Mouse (Mus musculus) macrophage (primary cell): ENCODE measurements around the gene Tbl1x. TPM values are rescaled to one million over a fixed set of nuclear protein-coding genes. Genes with fewer than 3 reads are reported as not detected.
"Not testable (repeated sequence)": the region's sequence is repeated elsewhere in the genome, so short reads cannot be mapped to it uniquely, and the experiment has no call there.

Source experiments
- H3K27ac ChIP-seq: fragments of 350-480 bp; formaldehyde crosslinking; 2 replicates; pipeline ENCODE4 v1.9.0; 2021
- H3K36me3 ChIP-seq: fragments of 350-480 bp; formaldehyde crosslinking; 2 replicates; pipeline ENCODE4 v1.9.0; 2021; ENCODE audit errors: inconsistent target
- H3K4me3 ChIP-seq: fragments of 350-480 bp; formaldehyde crosslinking; 2 replicates; pipeline ENCODE4 v1.9.0; 2021; ENCODE audit errors: inconsistent target
- H3K79me2 ChIP-seq: fragments of 350-480 bp; formaldehyde crosslinking; 2 replicates; pipeline ENCODE4 v1.9.0; 2021; ENCODE audit errors: inconsistent target
- WGBS: methylation state at CpG from one replicate; pipeline ENCODE4 v1.1.7; 2026; ENCODE audit warnings: inconsistent platforms; ENCODE audit not compliant: missing documents; 5-methylcytosine and 5-hydroxymethylcytosine counted together
- polyA plus RNA-seq: library from polyadenylated mRNA; stranded (reverse); fragments of 250-400 nt; gene quantifications from 3 replicates; pipeline ENCODE4 v1.2.4, GENCODE M21; 2018; ENCODE audit warnings: inconsistent platforms

The Tbl1x gene
- polyA plus RNA-seq, 1 experiment from 2014 or later: 35.9 TPM

DNA sequence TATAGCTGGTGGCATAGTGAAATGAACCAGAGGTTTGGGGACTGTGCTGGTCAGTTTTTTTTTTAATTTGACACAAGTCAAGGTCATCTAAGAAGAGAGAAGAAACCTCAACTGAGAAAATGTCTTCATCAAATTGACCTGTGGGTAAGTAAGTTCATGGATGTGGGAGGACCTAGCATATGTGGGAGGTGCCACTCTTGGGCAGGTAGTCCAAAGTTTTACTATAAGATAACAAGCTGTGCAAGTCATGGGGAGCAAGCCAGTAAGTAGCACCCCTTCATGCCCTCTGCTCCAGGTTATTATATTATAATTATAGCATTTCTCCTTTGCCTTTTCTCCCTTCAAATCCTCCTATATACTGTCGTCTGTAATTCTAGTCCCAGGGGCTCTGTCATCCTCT, 8.1 kb downstream of the Tbl1x start:
- H3K79me2 ChIP-seq: peaks cover 100% of the 10 kb centered on the region
- WGBS: 100% methylated on average over 1 of the region's 1 CpGs
- no peak overlapping the region for H3K4me3 ChIP-seq
- no peak overlapping the region for H3K27ac ChIP-seq
- H3K36me3 ChIP-seq: no peaks in the 10 kb centered on the region

DNA sequence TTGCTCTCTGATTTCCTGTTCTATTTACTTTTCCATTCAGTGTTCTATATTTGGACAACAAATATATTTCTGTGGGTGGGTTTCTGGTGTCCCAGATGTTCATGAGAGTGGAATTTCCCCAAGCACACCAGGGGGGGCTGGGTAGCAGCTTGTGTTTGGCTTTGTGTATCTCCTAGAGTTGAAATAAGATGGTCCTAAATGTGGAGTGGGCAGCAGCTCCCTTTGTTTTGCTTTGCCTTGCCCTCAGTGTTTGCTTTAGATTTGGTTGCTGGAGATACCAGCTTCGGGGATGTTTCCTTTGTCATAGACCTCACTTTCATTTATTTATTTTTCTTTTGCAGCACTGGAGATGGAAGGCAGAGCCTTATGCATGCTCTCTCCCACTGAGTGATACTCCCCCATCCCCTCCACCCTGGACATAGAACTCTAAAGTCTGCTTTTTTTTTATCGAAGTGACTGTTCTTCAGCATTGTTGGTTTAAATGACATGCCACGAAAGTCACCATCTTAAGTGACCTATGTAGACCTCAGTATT, 12.1 kb downstream of the Tbl1x start:
- no peaks in the 10 kb centered on the region for H3K36me3 ChIP-seq
- no peak overlapping the region for H3K27ac ChIP-seq
- peaks cover 96% of the 10 kb centered on the region for H3K79me2 ChIP-seq
- H3K4me3 ChIP-seq: no peak overlapping the region
- 92% methylated on average over 3 of the region's 3 CpGs for WGBS

DNA sequence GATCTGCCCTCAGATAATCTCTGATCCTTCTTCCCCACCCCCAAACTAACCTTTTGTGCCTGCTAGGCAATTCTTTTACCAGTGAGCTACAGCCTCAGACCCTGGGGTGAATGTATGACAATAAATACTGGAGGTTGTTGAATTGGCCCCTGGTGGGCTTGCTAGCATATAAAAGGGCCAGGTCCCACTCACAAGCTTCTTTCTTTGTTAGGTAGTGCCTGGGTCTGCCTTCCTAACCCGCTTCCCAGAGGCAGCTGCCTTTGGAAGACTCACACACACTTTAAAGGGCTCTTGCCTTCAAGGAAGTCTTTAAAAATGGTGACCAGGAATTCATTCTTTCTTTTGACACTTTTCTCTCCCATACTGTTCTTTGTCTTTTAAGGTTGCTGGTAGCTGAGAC, 14.4 kb downstream of the Tbl1x start:
- Histone ChIP-seq H3K4me3 (no peak overlapping the region), H3K27ac (no peak overlapping the region), H3K79me2 (peaks cover 90% of the 10 kb centered on the region), H3K36me3 (no peaks in the 10 kb centered on the region)
- WGBS: 33% methylated on average over 1 of the region's 1 CpGs

DNA sequence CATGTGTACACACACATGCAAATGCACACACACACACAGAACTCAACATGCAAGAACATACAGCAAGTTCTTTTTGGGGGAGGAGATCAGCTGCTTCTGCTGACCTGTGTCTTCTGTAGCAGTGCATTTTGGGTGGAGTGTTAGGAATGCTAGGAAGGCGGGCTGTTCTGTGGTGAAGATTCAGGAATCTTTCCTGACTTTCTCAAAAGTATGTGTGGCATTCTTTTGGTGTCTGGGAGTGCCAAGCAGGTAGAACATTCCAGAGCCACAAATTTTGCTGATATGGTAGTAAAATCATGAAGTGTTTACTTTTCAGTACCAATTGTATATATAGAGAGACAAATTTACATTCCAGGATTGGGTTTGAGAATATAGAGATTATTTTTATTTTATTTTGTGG, 17.6 kb downstream of the Tbl1x start:
- WGBS: 92% methylated on average over 1 of the region's 1 CpGs
- Histone ChIP-seq H3K79me2 (peaks cover 84% of the 10 kb centered on the region), H3K27ac (no peak overlapping the region), H3K36me3 (no peaks in the 10 kb centered on the region), H3K4me3 (no peak overlapping the region)

DNA sequence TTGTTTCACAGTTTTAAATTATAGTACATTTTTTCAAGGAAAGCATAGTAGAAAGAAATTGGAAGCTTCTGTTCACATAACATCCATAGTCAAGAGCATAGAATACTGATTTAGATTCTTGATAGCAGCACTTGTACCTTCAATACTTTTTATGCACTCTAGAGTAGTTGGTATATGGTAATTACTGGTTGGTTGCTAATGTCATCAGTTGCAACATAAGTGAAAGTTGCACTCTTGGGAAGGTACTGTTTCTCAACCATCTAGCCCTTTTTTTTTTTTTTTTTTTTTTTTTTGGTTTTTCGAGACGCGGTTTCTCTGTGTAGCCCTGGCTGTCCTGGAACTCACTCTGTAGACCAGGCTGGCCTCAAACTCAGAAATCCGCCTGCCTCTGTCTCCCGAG, 20.2 kb downstream of the Tbl1x start:
- Histone ChIP-seq H3K27ac (no peak overlapping the region), H3K4me3 (no peak overlapping the region), H3K36me3 (no peaks in the 10 kb centered on the region), H3K79me2 (peaks cover 76% of the 10 kb centered on the region)
- 80% methylated on average over 1 of the region's 5 CpGs for WGBS

DNA sequence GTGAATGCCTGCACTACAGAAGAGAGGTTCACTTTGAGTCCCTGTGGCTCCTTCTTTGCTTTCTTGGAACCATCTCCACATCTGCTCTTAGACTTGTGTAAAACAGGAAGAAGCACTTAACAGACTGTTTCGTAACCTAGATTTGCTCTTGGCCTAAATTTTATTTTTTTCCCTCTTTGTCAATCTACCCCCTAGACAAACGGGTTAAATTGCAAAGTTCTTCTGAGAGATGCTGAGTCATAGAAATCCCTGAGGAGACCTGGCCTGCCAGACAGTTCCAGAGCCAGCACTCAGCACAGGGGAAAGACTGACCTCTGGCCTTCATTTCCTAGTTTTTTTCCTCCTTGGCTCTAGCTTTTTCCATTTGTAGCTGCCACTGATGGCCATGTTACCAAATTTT, 23.1 kb downstream of the Tbl1x start:
- Histone ChIP-seq H3K27ac (no peak overlapping the region), H3K4me3 (no peak overlapping the region), H3K79me2 (peaks cover 70% of the 10 kb centered on the region; the same call in 1 of the 2 replicates), H3K36me3 (no peaks in the 10 kb centered on the region)
- WGBS: 30% methylated on average over 2 of the region's 2 CpGs

DNA sequence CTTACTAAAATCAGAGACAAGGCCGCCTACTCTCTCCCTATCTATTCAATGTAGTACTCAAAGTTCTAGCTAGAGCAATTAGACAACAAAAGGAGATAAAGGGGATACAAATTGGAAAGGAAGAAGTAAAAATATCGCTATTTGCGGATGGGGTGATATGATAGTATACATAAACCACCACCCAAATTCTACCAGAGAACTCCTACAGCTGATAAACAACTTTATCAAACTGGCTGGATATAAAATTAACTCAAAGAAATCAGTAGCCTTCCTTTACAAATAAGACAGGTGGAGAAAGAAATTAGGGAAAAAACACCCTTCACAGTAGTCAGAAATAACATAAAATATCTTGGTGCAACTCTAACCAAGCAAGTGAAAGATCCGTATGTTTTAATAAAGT, 29.0 kb downstream of the Tbl1x start:
- not testable (repeated sequence) for H3K4me3 ChIP-seq, H3K36me3 ChIP-seq, H3K27ac ChIP-seq
- peaks cover 77% of the 10 kb centered on the region; the same call in 1 of the 2 replicates for H3K79me2 ChIP-seq
- WGBS: 95% methylated on average over 2 of the region's 4 CpGs

DNA sequence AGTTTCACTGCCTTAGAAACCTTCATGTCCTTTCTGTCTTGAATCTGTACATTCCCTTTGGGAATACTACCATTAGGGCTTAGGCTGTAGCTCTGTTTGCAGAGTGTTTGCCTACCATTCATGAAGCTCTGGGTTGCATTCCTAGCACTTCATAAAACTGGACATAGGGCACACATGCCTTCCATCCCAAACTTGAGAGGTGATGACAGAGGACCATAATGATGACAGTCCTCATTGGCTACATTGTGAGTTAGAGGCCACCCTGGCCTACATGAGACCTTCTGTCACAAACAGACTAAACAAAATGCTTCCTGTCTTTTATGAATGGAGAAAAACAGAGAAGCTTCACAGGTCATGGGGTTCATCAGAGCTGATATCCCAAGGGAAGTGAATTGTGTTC, 33.2 kb downstream of the Tbl1x start:
- H3K27ac ChIP-seq: no peak overlapping the region
- H3K4me3 ChIP-seq: no peak overlapping the region
- peaks cover 87% of the 10 kb centered on the region for H3K79me2 ChIP-seq
- no peaks in the 10 kb centered on the region for H3K36me3 ChIP-seq

DNA sequence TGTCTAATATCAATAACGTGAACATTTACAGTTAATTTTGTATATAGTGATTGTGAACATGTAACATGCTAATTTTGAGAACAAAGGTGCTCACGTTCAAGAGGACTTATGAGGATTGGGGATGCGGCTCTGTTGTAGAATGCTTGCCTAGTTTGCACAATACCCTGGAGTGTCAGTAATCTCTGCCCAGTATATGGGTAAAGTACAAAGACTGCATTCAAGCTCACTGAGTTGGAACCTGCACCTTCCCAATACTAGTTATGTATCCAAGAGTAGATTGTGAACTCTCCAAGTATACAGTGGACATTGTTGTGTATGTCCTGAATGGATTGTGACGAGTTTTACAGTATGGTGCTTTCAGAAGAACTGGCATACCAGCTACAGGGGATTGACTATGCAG, 33.7 kb downstream of the Tbl1x start:
- no peak overlapping the region for H3K4me3 ChIP-seq
- peaks cover 87% of the 10 kb centered on the region for H3K79me2 ChIP-seq
- WGBS: 86% methylated on average over 4 of the region's 4 CpGs
- no peaks in the 10 kb centered on the region for H3K36me3 ChIP-seq
- H3K27ac ChIP-seq: no peak overlapping the region

DNA sequence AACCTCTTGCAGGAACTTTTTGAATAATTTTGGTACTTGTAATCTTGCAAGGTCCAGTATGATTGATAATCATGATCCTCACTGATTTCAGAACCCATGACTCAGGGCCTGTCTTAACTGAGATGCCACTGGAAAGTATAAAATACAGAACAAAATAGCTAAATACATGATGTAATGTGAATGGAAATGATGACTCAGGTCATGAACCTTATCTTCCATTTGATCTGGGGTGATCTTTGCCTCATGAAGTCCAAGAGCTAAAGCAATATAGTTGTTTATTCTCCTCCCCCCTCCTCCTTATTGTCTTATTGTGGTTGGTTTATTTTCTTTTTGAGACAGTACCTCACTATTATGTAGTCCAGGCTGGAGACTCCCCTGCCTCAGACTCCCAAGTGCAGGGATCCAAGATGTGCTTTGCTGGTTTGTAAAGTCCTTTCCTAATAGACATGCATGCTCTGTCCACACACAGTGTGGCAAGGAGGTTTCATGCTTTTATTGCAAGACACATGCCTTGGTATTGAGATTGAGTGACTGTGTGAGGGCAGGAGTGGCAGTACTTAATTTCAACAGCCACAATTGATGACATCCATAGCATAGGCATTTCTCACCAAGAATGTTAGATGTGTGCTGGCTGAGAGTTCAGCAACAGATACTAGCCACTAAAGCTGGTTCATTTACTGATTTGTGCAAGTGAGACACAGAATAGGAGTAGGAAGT, 34.7 kb downstream of the Tbl1x start:
- H3K79me2 ChIP-seq: peaks cover 93% of the 10 kb centered on the region
- H3K4me3 ChIP-seq: no peak overlapping the region
- H3K27ac ChIP-seq: no peak overlapping the region
- no peaks in the 10 kb centered on the region for H3K36me3 ChIP-seq

DNA sequence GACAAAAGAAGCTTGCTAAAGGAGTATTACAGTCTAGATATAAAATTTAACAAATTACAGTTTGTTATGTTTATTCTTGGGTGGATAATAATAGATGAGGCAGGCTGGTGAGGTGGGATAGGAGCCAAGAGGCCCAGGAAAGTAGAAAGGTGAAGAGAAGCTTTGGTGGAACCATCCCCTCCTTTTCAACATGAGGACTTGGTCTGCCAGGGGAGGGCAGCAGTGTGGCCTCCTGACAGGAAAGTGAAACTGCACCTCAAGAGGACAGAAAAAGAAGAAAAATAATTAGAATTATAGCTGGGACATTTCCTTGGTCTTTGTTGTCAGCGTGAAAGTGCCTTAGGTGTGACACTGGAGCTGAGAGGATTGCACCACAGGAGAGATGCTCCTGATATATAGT, 35.6 kb downstream of the Tbl1x start:
- 33% methylated on average over 1 of the region's 1 CpGs for WGBS
- H3K79me2 ChIP-seq: peaks cover 94% of the 10 kb centered on the region
- H3K27ac ChIP-seq: no peak overlapping the region
- H3K36me3 ChIP-seq: no peaks in the 10 kb centered on the region
- no peak overlapping the region for H3K4me3 ChIP-seq

DNA sequence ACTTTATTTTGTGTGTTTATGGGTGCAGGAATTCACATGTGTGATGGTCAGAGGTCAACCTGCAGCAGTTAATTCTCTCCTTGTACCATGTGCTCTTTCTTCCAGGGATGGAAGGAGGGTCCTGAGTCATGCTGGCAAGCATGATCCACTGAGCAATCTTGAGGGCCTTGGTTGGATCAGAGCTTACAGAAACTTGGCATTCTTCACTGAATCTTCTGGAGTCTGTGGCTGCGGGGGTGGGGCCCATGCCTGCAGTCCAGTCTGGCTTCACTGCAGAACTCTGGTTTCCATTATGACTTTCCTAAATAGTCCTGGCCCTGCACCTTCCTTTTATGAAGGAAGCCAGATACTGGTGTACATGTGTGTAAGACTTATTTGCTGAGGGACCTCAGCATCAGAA, 38.1 kb downstream of the Tbl1x start:
- Histone ChIP-seq H3K4me3 (no peak overlapping the region), H3K79me2 (peaks cover 97% of the 10 kb centered on the region), H3K36me3 (no peaks in the 10 kb centered on the region), H3K27ac (no peak overlapping the region)
- 100% methylated on average over 1 of the region's 1 CpGs for WGBS

DNA sequence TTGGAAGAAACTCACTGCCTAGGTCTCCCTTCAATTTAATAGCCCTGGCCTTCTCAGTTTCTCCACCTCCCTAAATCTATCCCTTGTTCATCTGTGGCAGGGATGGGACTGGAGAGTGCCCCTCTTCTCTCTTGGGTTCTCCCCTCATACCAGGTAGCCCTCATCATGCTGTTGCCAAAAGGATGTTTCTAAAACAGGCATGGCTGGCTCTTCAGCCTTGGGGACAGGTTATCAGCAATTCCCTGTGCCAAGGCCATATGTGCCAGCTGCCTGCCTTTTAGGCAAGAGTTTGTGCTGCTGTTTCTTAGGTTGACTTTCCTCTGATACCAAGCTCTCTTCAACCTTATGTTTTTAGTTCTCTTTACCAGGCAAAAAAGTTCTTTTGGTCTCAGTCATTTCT, 39.6 kb downstream of the Tbl1x start:
- Histone ChIP-seq H3K27ac (no peak overlapping the region), H3K79me2 (peaks cover 97% of the 10 kb centered on the region), H3K36me3 (no peaks in the 10 kb centered on the region), H3K4me3 (no peak overlapping the region)

DNA sequence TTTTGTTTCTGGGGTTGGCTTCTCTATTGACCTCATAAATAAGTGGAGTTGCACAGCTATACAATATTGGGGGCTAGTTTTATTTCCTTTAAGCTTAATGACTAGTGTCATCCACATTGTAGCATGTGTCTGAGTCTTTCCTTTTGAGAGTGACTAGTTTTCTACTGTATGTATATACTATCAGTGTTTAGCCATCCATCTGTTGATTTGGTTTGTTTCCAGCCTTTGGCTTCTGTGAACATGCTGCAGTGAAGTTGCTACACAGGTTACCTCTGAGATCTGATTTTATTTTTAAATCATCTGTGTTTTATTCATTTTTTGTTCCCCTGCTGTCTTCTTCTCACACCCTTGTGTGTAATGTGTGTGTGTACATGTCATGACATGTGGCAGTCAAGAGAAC, 40.5 kb downstream of the Tbl1x start:
- Histone ChIP-seq H3K36me3 (no peaks in the 10 kb centered on the region), H3K4me3 (no peak overlapping the region), H3K27ac (no peak overlapping the region), H3K79me2 (peaks cover 97% of the 10 kb centered on the region)

DNA sequence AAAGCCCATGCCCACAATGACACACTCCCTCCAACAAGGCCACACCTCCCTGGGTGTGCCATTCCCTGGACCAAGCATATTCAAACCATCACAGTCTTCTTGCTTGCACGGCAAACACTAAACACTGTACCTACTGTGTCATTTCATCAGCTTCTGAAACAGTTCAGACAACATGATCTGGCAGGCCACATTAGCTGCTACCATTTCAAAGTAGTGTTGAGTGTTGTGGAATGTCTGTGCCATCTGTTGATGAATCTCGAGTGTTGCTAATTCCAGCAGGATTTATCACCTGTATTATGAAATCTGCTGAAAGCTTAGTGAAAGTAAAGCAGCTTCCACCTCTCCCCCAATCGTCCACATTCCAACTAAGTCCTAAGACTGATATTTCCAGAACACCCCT, 41.3 kb downstream of the Tbl1x start:
- WGBS: 82% methylated on average over 2 of the region's 3 CpGs
- H3K27ac ChIP-seq: no peak overlapping the region
- peaks cover 97% of the 10 kb centered on the region for H3K79me2 ChIP-seq
- no peaks in the 10 kb centered on the region for H3K36me3 ChIP-seq
- no peak overlapping the region for H3K4me3 ChIP-seq

DNA sequence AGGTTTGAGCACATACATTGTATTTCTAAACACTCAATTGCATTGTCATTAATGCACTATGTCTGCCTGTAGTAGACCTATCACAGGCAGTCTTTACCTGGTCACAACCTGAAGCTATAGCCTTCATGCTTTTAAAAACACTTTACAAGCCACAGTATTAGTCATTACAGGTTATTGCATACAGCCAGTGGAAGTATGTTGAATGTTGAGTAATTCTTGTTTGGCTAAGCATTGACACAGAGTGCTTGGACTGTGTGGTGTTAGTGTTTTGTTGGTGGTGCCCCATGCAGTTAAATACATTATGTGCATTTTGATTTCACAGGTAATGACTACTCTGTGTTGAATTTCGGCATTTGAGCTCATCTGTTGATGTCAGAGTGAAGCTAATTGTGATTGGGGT, 45.2 kb downstream of the Tbl1x start:
- Histone ChIP-seq H3K79me2 (peaks cover 99% of the 10 kb centered on the region), H3K4me3 (no peak overlapping the region), H3K27ac (no peak overlapping the region), H3K36me3 (no peaks in the 10 kb centered on the region)
- no CpG with 5 or more reads among the region's 1 CpGs for WGBS
